Mouse (Mus musculus): Measurements from ENCODE around the gene Best3. TPM values are rescaled to one million over a fixed set of nuclear protein-coding genes. Genes with fewer than 3 reads are reported as not detected.

The Best3 gene
- total RNA-seq, 2 experiments from 2014 or later = 0.16 TPM; not detected in 1

DNA sequence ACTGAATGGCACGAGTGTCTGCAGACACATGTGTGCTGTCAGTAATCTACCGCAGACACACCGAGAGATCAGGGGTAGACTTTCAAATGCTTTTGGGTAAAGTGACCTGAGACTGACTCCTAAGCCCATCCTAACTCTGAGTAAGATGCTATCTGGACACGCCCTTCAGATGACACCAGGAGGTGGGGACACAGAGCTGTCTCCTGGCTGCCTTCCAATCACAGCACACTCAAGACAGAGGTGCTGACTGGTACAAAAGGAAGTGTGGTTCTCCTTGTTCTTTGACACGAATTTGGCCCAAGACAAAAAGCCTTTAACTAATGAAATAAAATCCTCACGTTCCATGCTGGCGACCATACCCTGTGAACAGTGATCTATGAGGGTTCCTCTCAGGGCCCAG, 87.1 kb downstream of the Best3 start:
- DNase-seq = no peak
- intact Hi-C loops (cut with DNase I) = no loop called here

Other genes with a start within 250 kb of the Best3 start
- under 1 TPM; 0.14 to 0.20 TPM for gene Myrfl, start 89.4 kb upstream of the Best3 start, total RNA-seq (2021)
- 10 to 100 TPM; 41.2 to 42.9 TPM for gene Rab3ip, start 35.5 kb upstream of the Best3 start, total RNA-seq (2021)
- gene Gm10271, start 13.7 kb upstream of the Best3 start, total RNA-seq (2021) = not detected
- not detected for gene Lrrc10, start 59.0 kb downstream of the Best3 start, total RNA-seq (2021)
- 100 to 1,000 TPM; 282 to 298 TPM for gene Cct2, start 77.5 kb downstream of the Best3 start, total RNA-seq (2021)
- gene Frs2, start 162.2 kb downstream of the Best3 start, total RNA-seq (2021) = 10 to 100 TPM; 30.6 to 32.0 TPM
- gene Yeats4, start 238.2 kb downstream of the Best3 start, total RNA-seq (2021) = 10 to 100 TPM; 74.0 to 74.6 TPM